Mouse (Mus musculus) MEL (cell line): ENCODE measurements around the gene Slc25a22. TPM values are rescaled to one million over a fixed set of nuclear protein-coding genes. Genes with fewer than 3 reads are reported as not detected.
A peak's percentile ranks its signal among the peaks of the same experiment; 100 is the strongest.

Source experiments
- DNase-seq: peaks from one replicate; pipeline ENCODE4 v3.0.0; 2011; ENCODE audit warnings: low read depth, low spot score
- H3K27ac ChIP-seq: 2 replicates; pipeline ENCODE4 v1.5.1; 2012; ENCODE audit warnings: low read depth, mild to moderate bottlenecking, control low read depth, low read length, moderate library complexity; ENCODE audit not compliant: control insufficient read depth
- H3K27me3 ChIP-seq, 2 experiments: fragments of 150-350 bp in 1 of 2; sonication (generic) in 1 of 2; 2 replicates each; pipeline ENCODE4 v1.6.1; 2012; ENCODE audit warnings: low read length in 2 of 2, mild to moderate bottlenecking in 2 of 2, improper control_type of control experiment in 1 of 2, moderate library complexity in 1 of 2; ENCODE audit not compliant: insufficient read depth in 2 of 2, control insufficient read depth in 1 of 2
- H3K36me3 ChIP-seq, 2 experiments: 2 replicates each; pipeline ENCODE4 v1.6.1; 2012 to 2014; ENCODE audit warnings: low read length in 2 of 2, improper control_type of control experiment in 1 of 2, inconsistent platforms in 1 of 2, mild to moderate bottlenecking in 1 of 2; ENCODE audit not compliant: insufficient read depth in 2 of 2, control insufficient read depth in 1 of 2
- H3K4me1 ChIP-seq, 2 experiments: fragments of 150-350 bp in 1 of 2; sonication (generic) in 1 of 2; 2 replicates each; pipeline ENCODE4 v1.6.1; 2012; ENCODE audit warnings: low read length in 2 of 2, improper control_type of control experiment in 1 of 2, mild to moderate bottlenecking in 1 of 2; ENCODE audit not compliant: insufficient read depth in 2 of 2, control insufficient read depth in 1 of 2
- H3K4me3 ChIP-seq, 2 experiments: fragments of 150-350 bp in 1 of 2; sonication (generic) in 1 of 2; 2 replicates each; pipeline ENCODE4 v1.5.1; 2012; ENCODE audit warnings: low read depth in 2 of 2, low read length in 2 of 2, mild to moderate bottlenecking in 2 of 2, moderate library complexity in 2 of 2, control low read depth in 1 of 2, improper control_type of control experiment in 1 of 2; ENCODE audit not compliant: control insufficient read depth in 1 of 2, insufficient read depth in 1 of 2
- H3K79me2 ChIP-seq: 2 replicates; pipeline ENCODE4 v1.6.1; 2012; ENCODE audit warnings: mild to moderate bottlenecking, low read length, moderate library complexity; ENCODE audit not compliant: control insufficient read depth, poor library complexity, insufficient read depth
- H3K9ac ChIP-seq: 2 replicates; pipeline ENCODE4 v1.6.1; 2012; ENCODE audit warnings: low read depth, mild to moderate bottlenecking, control low read depth, low read length, moderate library complexity; ENCODE audit not compliant: control insufficient read depth, poor library complexity, severe bottlenecking
- H3K9me3 ChIP-seq: fragments of 150-350 bp; sonication (generic); replicated peaks from 2 replicates; pipeline ENCODE4 v1.6.1; 2012; ENCODE audit warnings: mild to moderate bottlenecking, low read length, improper control_type of control experiment, moderate library complexity; ENCODE audit not compliant: insufficient read depth
- BHLHE40 ChIP-seq: IDR thresholded peaks from 2 replicates; pipeline ENCODE4 v1.6.1; 2012; ENCODE audit warnings: low read depth, mild to moderate bottlenecking, inconsistent platforms, low read length, improper control_type of control experiment, borderline replicate concordance
- CTCF ChIP-seq, 3 experiments: IDR thresholded peaks in 2 of 3; conservative IDR thresholded peaks in 1 of 3; 2 replicates each; pipeline ENCODE4 v1.5.1; 2011 to 2012; ENCODE audit warnings: low read length in 3 of 3, low read depth in 2 of 3, mild to moderate bottlenecking in 2 of 3, improper control_type of control experiment in 1 of 3, inconsistent platforms in 1 of 3, mixed read lengths in 1 of 3, moderate library complexity in 1 of 3; ENCODE audit not compliant: control insufficient read depth in 1 of 3, insufficient read depth in 1 of 3, poor library complexity in 1 of 3, severe bottlenecking in 1 of 3
- E2F4 ChIP-seq: IDR thresholded peaks from 2 replicates; pipeline ENCODE4 v1.6.1; 2011; ENCODE audit warnings: low read depth, low read length, improper control_type of control experiment, borderline replicate concordance
- EP300 ChIP-seq, 2 experiments: IDR thresholded peaks; 2 replicates each; pipeline ENCODE4 v1.6.1; 2011; ENCODE audit warnings: improper control_type of control experiment in 2 of 2, low read length in 2 of 2, low read depth in 1 of 2, mild to moderate bottlenecking in 1 of 2
- HCFC1 ChIP-seq: IDR thresholded peaks from 2 replicates; pipeline ENCODE4 v1.6.1; 2012; ENCODE audit warnings: low read depth, mild to moderate bottlenecking, inconsistent platforms, low read length, improper control_type of control experiment, moderate library complexity
- KAT2A ChIP-seq: conservative IDR thresholded peaks from 2 replicates; pipeline ENCODE4 v1.6.1; 2012; ENCODE audit warnings: low read depth, low read length, improper control_type of control experiment, inconsistent platforms
- MAZ ChIP-seq: IDR thresholded peaks from 2 replicates; pipeline ENCODE4 v1.6.1; 2012; ENCODE audit warnings: low read depth, mild to moderate bottlenecking, inconsistent platforms, low read length, improper control_type of control experiment
- MYC ChIP-seq: IDR thresholded peaks from 2 replicates; pipeline ENCODE4 v1.6.1; 2011; ENCODE audit warnings: low read depth, mild to moderate bottlenecking, low read length, improper control_type of control experiment, moderate library complexity
- RAD21 ChIP-seq: IDR thresholded peaks from 2 replicates; pipeline ENCODE4 v1.6.1; 2011; ENCODE audit warnings: mild to moderate bottlenecking, low read depth, low read length, improper control_type of control experiment
- RCOR1 ChIP-seq: IDR thresholded peaks from 2 replicates; pipeline ENCODE4 v1.6.1; 2012; ENCODE audit warnings: low read depth, mild to moderate bottlenecking, inconsistent platforms, low read length, improper control_type of control experiment
- SMC3 ChIP-seq: IDR thresholded peaks from 2 replicates; pipeline ENCODE4 v1.6.1; 2011; ENCODE audit warnings: low read depth, low read length, improper control_type of control experiment
- TBP ChIP-seq: IDR thresholded peaks from 2 replicates; pipeline ENCODE4 v1.8.0; 2011; ENCODE audit warnings: low read depth, low read length, improper control_type of control experiment
- USF2 ChIP-seq, 2 experiments: IDR thresholded peaks; 2 replicates each; pipeline ENCODE4 v1.6.1; 2011 to 2012; ENCODE audit warnings: improper control_type of control experiment in 2 of 2, low read length in 2 of 2, borderline replicate concordance in 1 of 2, inconsistent platforms in 1 of 2, low read depth in 1 of 2, mild to moderate bottlenecking in 1 of 2; ENCODE audit not compliant: insufficient read depth in 1 of 2
- ZC3H11A ChIP-seq: IDR thresholded peaks from 2 replicates; pipeline ENCODE4 v1.6.1; 2012; ENCODE audit warnings: low read depth, mild to moderate bottlenecking, inconsistent platforms, low read length, improper control_type of control experiment
- ZKSCAN1 ChIP-seq: IDR thresholded peaks from 2 replicates; pipeline ENCODE4 v1.6.1; 2012; ENCODE audit warnings: low read depth, mild to moderate bottlenecking, inconsistent platforms, low read length, improper control_type of control experiment, moderate library complexity
- ZMIZ1 ChIP-seq: IDR thresholded peaks from 2 replicates; pipeline ENCODE4 v1.6.1; 2012; ENCODE audit warnings: low read depth, mild to moderate bottlenecking, inconsistent platforms, low read length, improper control_type of control experiment, moderate library complexity
- polyA plus RNA-seq, 2 experiments: library from polyadenylated mRNA; stranded (reverse) in 1 of 2; unstranded in 1 of 2; fragments of >175 nt in 1 of 2; fragments of >200 nt in 1 of 2; gene quantifications; 2 replicates each; pipeline versions ENCODE4 v1.2.1 to v1.2.4; 2012; ENCODE audit warnings: low replicate concordance in 2 of 2, low read depth in 1 of 2; ENCODE audit not compliant: insufficient read length in 2 of 2, insufficient read depth in 1 of 2, missing spikeins in 1 of 2
- total RNA-seq: library from RNA; depleted of rRNA; stranded (reverse); fragments of 300-350 nt; gene quantifications from 2 replicates; pipeline ENCODE4 v1.2.3, GENCODE M21; 2012

The Slc25a22 gene
- total and polyA plus RNA-seq, 3 experiments = 23.8 to 46.0 TPM; not detected in 1

DNA sequence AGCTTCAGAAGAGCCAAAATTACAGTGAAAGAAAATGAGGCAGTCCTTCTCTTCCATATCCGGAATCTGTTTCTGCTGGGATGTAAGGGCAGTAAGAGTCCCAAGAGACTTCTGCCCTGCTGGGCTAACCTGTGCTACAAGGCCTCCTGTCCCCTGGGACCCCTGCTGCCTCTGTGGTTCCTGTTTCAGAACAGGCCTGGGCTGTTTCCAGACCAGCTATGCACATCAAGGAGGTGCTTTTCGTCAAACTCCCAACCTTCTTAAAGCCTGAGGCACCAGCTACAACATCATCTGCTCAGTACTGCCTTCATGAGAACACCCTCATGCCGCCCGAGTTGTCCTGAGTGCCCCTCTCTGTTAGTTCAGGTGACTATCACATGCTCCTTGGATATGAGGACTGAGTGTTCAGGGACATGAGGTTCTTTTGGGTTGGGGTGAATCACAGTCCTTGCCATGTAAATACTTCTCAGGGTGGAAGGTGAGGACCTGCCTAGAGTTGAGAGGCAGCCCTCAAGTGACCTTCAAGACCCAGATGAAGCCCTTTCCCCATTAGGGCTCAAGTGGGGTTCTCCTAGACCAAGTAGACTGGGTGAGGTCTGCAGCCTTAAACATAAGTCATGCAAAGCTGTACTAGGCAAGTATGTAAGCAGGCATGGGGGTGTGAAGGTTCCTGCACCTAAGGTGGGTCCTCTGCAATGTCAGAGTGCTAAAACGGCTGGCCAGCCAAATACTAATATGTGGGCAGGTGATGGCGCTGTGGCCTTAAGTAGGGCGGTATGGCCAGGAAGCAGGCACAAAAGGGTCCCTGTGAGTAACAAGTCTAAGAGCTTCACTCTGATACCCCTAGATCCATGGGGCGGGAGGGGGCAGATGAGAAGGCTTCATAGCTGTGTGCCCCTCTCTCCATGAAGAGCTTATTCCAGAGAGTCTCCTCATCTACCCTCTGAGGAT is 19.7 kb downstream of the Slc25a22 start:
- Histone ChIP-seq H3K9ac (peak overlapping the region; percentile 47; the same call in 1 of the 2 replicates), H3K4me3 (peak overlapping the region in 1 of 2 experiments; percentile 33; a peak in 3 of 4 replicates), H3K36me3 (peaks cover 0 to 13% of the 10 kb centered on the region in 2 experiments; a peak in 2 of 4 replicates), H3K9me3 (no peaks in the 10 kb centered on the region), H3K4me1 (peaks cover 5 to 18% of the 10 kb centered on the region in 2 experiments; a peak in 3 of 4 replicates), H3K79me2 (peaks cover 4% of the 10 kb centered on the region; the same call in 1 of the 2 replicates), H3K27ac (no peak overlapping the region), H3K27me3 (no peaks in the 10 kb centered on the region)
- TF ChIP-seq CTCF (IDR thresholded peaks at IDR 0.05 in 2 of 3, conservative IDR thresholded peaks at IDR 0.05 in 1 of 3; ENCODE audit: control insufficient read depth in 1 of 3, insufficient read depth in 1 of 3, low read depth in 2 of 3, low read length in 3 of 3, poor library complexity in 1 of 3, severe bottlenecking in 1 of 3) (peak in 2 of 3 experiments; percentile 26 to 27; a peak in 2 of 6 replicates), BHLHE40 (no peak), MYC (no peak), ZC3H11A (no peak), TBP (no peak), E2F4 (no peak), EP300 (IDR thresholded peaks at IDR 0.05; ENCODE audit: low read depth in 1 of 2, low read length in 2 of 2) (no peak), RAD21 (peak; percentile 27), RCOR1 (no peak), KAT2A (no peak), SMC3 (peak; percentile 23; the same call in 1 of the 2 replicates)
- no peak for DNase-seq

DNA sequence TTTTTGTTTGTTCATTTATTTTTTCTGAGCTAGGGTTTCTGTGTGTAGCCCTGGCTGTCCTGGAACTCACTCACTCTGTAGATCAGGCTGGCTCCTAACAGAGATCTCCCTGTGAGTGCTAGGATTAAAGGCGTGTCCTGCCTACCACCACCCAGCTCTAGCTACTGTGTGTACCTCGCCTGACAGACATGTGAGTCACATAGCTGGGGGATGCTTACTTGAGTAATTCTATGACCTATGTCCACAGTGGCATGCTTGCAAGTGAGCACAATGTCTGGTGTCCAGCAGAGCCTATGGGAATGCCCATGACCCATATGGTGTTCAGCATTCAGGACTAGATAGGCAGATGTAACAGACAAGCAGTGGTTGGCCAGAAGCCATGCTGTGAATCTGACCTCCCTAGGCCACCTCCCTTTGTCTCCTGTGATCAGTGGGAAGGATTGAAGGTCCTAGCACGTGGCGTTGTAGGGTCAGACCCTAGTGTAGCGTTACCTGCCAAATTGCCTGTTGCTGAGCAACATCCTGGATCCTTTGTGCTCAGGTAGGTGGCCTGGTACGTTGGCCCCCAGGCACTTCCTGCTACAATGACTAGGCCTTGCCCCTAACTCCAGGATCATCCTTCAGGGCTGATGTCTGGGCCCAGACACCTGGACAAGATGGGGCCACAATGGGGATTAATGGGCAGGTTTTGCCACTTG is 21.4 kb downstream of the Slc25a22 start:
- no peak overlapping the region for H3K9ac ChIP-seq
- TF ChIP-seq ZMIZ1 (no peak), HCFC1 (no peak), USF2 (IDR thresholded peaks at IDR 0.05; ENCODE audit: borderline replicate concordance in 1 of 2, insufficient read depth in 1 of 2, low read depth in 1 of 2, low read length in 2 of 2) (no peak), RAD21 (no peak), MAZ (no peak), ZKSCAN1 (no peak)

More for the DNA sequence above, 21.4 kb downstream of the Slc25a22 start:
- no peak for DNase-seq
- Histone ChIP-seq H3K9me3 (no peaks in the 10 kb centered on the region), H3K27ac (no peak overlapping the region), H3K27me3 (no peaks in the 10 kb centered on the region), H3K79me2 (peaks cover 4% of the 10 kb centered on the region; the same call in 1 of the 2 replicates), H3K4me3 (no peak overlapping the region), H3K4me1 (peaks cover 6 to 21% of the 10 kb centered on the region in 2 experiments), H3K36me3 (peaks cover 0 to 13% of the 10 kb centered on the region in 2 experiments; a peak in 2 of 4 replicates)
